Mouse (Mus musculus) erythroid progenitor cell, adult 5-6 weeks (primary cell): ENCODE results near the gene Krt33a. TPM values are rescaled to one million over a fixed set of nuclear protein-coding genes. Genes with fewer than 3 reads are reported as not detected.

Source experiments
- ATAC-seq: replicated peaks from 2 replicates; pipeline ENCODE4 v1.8.0; 2016; ENCODE audit warnings: moderate number of reproducible peaks, mild to moderate bottlenecking, moderate TSS enrichment, inconsistent platforms; ENCODE audit not compliant: poor library complexity, low FRiP score, severe bottlenecking
- total RNA-seq, 2 experiments: library from RNA; stranded (forward) in 1 of 2; stranded (reverse) in 1 of 2; fragments of 150-400 nt in 1 of 2; fragments of 186-747, 209-891 nt in 1 of 2; gene quantifications; 2 replicates each; pipeline versions ENCODE4 v1.2.3 to v1.2.4; 2015 to 2017; ENCODE audit warnings: low replicate concordance in 2 of 2

Gene Krt33a
- not detected in 2 replicates for total RNA-seq (2015; ENCODE audit: low replicate concordance)
- not detected in 2 replicates for total RNA-seq (2017; ENCODE audit: low replicate concordance)

GRCm38 (mm10) chr11:100016112-100016511 lies at the start of gene Krt33a:
TSS of gene Krt33a (minus strand) at chr11:100016212.
- ATAC-seq, result no peak

- ATAC-seq, result no peak
Measured at GRCm38 (mm10) chr11:100058875-100059274, 42.9 kb upstream of the Krt33a start.

- ATAC-seq, result no peak
Measured at GRCm38 (mm10) chr11:100055686-100056655, 40.0 kb upstream of the Krt33a start.

GRCm38 (mm10) chr11:100050451-100050850 lies 34.4 kb upstream of the Krt33a start, which contains the start of gene Krt31:
TSS of gene Krt31 (minus strand) at chr11:100050551.
- no peak for ATAC-seq

GRCm38 (mm10) chr11:100047193-100047592 lies 31.2 kb upstream of the Krt33a start:
- ATAC-seq, result no peak

GRCm38 (mm10) chr11:100046303-100046866 lies 30.4 kb upstream of the Krt33a start:
- no peak for ATAC-seq

- ATAC-seq, result no peak
Measured at GRCm38 (mm10) chr11:100041454-100041853, 25.4 kb upstream of the Krt33a start, which contains the start of gene Krt34. TSS of gene Krt34 (minus strand) at chr11:100041554.

- no peak for ATAC-seq
Measured at GRCm38 (mm10) chr11:100029768-100030167, 13.8 kb upstream of the Krt33a start, which contains the start of gene Krt33b. TSS of gene Krt33b (minus strand) at chr11:100029868.

GRCm38 (mm10) chr11:100021438-100021837 lies 5.4 kb upstream of the Krt33a start:
- ATAC-seq, result no peak

GRCm38 (mm10) chr11:100019466-100019865 lies 3.5 kb upstream of the Krt33a start:
- ATAC-seq, result no peak

GRCm38 (mm10) chr11:100013691-100014171 lies 2.3 kb downstream of the Krt33a start:
- ATAC-seq, result no peak

GRCm38 (mm10) chr11:100010682-100011081 lies 5.3 kb downstream of the Krt33a start:
- ATAC-seq, result no peak

GRCm38 (mm10) chr11:100008336-100008735 lies 7.7 kb downstream of the Krt33a start:
- no peak for ATAC-seq

GRCm38 (mm10) chr11:100006624-100007023 lies 9.4 kb downstream of the Krt33a start:
- ATAC-seq, result no peak

GRCm38 (mm10) chr11:100005905-100006304 lies 10.1 kb downstream of the Krt33a start:
- ATAC-seq, result no peak

- ATAC-seq, result no peak
Measured at GRCm38 (mm10) chr11:100004846-100005245, 11.2 kb downstream of the Krt33a start.

GRCm38 (mm10) chr11:99999091-99999490 lies 16.9 kb downstream of the Krt33a start:
- no peak for ATAC-seq

- no peak for ATAC-seq
Measured at GRCm38 (mm10) chr11:99994384-99994661, 21.7 kb downstream of the Krt33a start.

- ATAC-seq, result no peak
Measured at GRCm38 (mm10) chr11:99993620-99994383, 22.2 kb downstream of the Krt33a start, which contains the start of gene Krtap17-1. TSS of gene Krtap17-1 (minus strand) at chr11:99993994.

- no peak for ATAC-seq
Measured at GRCm38 (mm10) chr11:99990571-99990970, 25.4 kb downstream of the Krt33a start.
